Mouse (Mus musculus): ENCODE results near the gene Tmem89.

Gene Tmem89

DNA sequence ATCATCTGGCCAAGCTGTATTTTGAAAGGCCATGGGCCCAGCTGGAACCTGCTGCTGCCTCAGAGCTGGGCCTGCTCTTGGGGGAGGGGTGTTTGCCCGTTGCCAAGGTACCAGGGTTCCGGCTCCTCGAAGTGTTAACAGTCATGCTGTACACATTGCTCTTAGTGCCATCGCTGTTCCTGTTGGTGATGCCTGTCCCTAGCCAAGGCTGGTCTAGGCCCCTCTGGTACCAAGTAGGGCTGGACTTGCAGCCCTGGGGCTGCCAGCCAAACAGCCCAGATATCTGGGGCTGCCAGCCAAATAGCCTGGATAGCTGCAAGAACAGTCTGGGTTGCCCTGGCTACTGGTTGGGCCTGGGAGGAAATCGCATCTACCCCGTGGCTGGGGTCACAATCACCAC is at the start of gene Tmem89:
Gene Tmem89, plus strand, starts transcription at position 129 of the 400 bp plus-strand sequence.
- no peak for DNase-seq (ENCODE audit: low read depth, low spot score)

DNA sequence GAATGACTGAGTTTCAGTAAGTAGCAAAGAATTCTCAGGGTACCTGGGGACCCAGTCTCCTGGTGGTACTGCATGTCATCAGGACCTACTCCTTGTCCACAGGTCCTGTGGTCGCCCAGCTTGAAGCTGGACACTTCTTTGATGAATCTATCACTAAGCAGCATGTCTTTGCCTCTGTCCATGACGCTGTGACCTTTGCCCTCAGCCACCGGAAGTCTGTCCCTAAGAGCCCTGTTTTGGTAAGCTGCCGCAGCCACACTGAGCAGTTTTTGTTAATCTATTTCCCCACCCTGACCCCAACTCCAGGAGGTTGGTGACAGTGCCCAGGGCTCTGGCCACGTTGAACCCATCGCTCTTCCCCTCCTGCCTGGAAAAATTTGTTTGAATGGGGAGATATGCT is 2.1 kb upstream of the Tmem89 start:
- no peak for DNase-seq (ENCODE audit: low read depth, low spot score)

- no peak for DNase-seq (ENCODE audit: low read depth, low spot score)
Measured at GRCm38 (mm10) chr9:108913161-108913560, 1.3 kb upstream of the Tmem89 start.

DNA sequence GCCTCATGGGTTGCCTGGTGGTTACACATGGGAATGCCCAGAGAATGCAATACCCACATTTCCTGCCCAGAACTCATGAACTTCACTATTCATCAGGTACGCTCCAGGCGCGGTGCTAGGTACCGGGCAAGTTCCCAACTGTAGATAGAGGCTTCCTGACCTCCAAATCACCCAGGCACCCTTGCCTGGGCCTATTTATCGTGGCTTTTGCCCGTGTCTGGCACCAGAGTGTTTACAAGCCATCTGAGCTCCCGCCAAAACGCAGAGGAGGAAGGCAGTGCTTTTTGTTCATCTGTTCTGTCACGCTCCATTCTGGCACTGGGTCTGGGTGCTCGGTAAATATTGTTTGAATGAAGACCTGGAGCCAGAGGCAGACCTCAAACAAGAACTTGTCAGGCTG is 798 bp upstream of the Tmem89 start:
- no peak for DNase-seq (ENCODE audit: low read depth, low spot score)

- no peak for DNase-seq (ENCODE audit: low read depth, low spot score)
Measured at GRCm38 (mm10) chr9:108925897-108926296, 11.5 kb downstream of the Tmem89 start.

GRCm38 (mm10) chr9:108928424-108928823 is 14.0 kb downstream of the Tmem89 start:
- no peak for DNase-seq (ENCODE audit: low read depth, low spot score)

- no peak for DNase-seq (ENCODE audit: low read depth, low spot score)
Measured at GRCm38 (mm10) chr9:108935991-108936390, 21.6 kb downstream of the Tmem89 start.

GRCm38 (mm10) chr9:108936418-108937364 is 22.3 kb downstream of the Tmem89 start, which contains the start of gene Uqcrc1:
TSS of gene Uqcrc1 (plus strand) at chr9:108936633.
- DNase-seq (ENCODE audit: low read depth, low spot score): peak; percentile 100

DNA sequence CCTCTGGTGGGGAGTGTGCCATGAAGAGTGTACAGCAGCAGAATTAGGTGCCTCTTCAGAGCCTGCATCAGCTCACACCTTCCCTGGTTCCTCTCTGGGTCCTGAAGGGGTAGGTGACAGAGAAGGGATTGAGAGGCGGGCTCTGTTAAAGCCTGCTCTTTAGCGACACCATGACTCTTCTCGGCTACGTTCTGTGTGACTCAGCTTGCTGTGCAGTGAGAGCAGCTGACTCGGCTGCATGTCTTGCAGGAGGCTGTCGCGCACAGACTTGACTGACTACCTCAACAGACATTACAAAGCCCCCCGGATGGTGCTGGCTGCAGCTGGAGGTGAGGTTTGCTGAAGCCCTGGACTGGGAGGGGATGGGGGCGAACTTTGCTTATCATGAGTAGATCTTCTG is 30.7 kb downstream of the Tmem89 start:
- no peak for DNase-seq (ENCODE audit: low read depth, low spot score)

DNA sequence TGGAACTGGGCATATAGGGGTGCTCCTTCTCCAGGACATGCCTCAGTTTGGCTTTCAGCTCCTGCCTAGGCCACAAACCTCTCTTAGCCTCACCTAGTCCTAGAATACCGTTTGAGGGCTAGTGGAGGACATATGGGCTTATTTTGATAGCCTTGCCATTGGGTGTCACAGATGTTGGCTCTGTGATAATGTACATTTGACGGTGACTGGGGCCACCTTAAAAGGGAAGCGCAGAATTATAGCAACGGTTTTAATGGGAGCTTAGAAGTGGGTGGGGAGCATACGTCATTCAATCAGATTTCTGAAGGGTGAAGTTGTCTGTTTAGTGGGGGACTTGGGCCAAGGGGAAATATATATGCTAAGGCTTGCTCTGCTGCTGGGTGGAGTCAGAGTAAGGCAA is 31.2 kb downstream of the Tmem89 start:
- no peak for DNase-seq (ENCODE audit: low read depth, low spot score)

GRCm38 (mm10) chr9:108949231-108949966 is 35.0 kb downstream of the Tmem89 start:
- DNase-seq (ENCODE audit: low read depth, low spot score): no peak

- no peak for DNase-seq (ENCODE audit: low read depth, low spot score)
Measured at GRCm38 (mm10) chr9:108949967-108950728, 35.7 kb downstream of the Tmem89 start.

DNA sequence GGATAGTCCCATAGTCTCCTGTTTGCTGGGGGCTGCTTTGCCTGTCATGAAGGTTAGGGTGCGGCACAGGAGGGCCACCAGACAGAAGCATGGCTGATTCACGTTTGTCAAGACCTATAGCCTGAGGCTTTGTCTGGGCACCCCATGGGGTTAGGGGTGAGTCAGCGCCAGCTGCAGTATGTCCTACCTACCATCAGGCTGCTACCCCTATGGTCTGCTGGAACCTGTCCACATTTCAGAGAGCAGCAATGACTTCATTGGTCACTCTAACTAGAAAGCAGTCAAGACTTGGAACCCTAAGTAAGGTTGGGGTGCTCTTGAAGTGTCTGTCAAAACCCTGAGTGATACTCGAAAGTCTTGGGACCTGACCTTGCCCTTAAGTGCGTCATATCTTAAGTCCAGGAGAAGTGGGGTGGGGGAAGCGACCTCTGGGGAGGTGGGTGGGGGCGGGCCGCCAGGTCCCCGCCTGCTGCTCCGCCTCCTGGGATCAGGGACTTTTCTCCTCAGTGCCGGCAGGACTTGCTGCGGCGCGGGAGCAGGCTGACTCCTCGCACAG is 38.7 kb downstream of the Tmem89 start, which contains the start of gene Col7a1:
Gene Col7a1, plus strand, starts transcription at position 506 of the 556 bp plus-strand sequence.
- no peak for DNase-seq (ENCODE audit: low read depth, low spot score)

GRCm38 (mm10) chr9:108955241-108955640 is 40.8 kb downstream of the Tmem89 start:
- DNase-seq (ENCODE audit: low read depth, low spot score): no peak

- no peak for DNase-seq (ENCODE audit: low read depth, low spot score)
Measured at GRCm38 (mm10) chr9:108955846-108956245, 41.4 kb downstream of the Tmem89 start.

DNA sequence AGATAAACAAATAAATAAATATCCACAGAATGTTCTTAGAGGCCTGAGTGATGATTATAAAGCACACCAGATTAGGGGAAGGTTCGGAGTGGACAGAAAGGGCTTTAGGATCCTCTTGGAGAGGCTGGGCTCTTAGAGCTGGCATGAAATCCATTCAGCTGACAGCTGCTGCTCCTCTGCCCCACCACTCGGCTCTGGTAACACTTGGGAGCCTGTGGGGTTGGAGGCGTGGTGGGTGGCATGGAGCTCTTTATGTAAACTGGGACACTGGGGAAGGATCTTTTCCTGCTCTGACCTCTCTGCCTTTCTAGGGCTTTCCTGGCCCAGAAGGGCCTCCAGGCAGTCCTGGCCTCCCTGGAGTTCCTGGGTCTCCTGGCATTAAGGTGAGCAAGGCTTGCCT is 49.2 kb downstream of the Tmem89 start:
- DNase-seq (ENCODE audit: low read depth, low spot score): no peak

DNA sequence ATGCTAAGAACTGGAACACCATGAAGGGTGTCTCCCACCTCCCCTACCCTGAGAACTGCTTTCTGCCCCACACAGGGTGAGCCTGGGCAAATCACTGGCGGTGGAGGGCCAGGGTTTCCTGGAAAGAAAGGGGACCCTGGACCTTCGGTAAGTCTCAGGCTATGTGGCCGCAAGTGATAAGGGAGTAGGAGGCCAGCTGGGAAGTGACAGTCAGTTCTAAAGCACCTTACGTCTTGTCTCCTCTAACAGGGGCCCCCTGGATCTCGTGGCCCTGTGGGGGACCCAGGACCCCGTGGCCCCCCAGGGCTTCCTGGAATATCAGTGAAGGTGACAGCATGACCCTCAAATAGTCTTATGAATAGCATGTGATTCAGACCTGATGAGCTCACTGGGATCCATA is 49.9 kb downstream of the Tmem89 start:
- DNase-seq (ENCODE audit: low read depth, low spot score): no peak
